Mouse (Mus musculus) myocyte (in vitro differentiated cells): ENCODE measurements around the gene Hdac2. TPM values are rescaled to one million over a fixed set of nuclear protein-coding genes. Genes with fewer than 3 reads are reported as not detected.

Experiments
- H3K27me3 ChIP-seq: one replicate; pipeline ENCODE4 v1.6.1; 2011; ENCODE audit not compliant: control insufficient read depth, insufficient read depth, insufficient read length
- H3K36me3 ChIP-seq: one replicate; pipeline ENCODE4 v1.6.1; 2011; ENCODE audit not compliant: control insufficient read depth, insufficient read depth
- H3K4me2 ChIP-seq: one replicate; pipeline ENCODE4 v1.6.1; 2011; ENCODE audit warnings: low read depth, control low read depth
- H3K4me3 ChIP-seq: one replicate; pipeline ENCODE4 v1.5.1; 2011; ENCODE audit warnings: mild to moderate bottlenecking, control low read depth, moderate library complexity
- H3K79me2 ChIP-seq: one replicate; pipeline ENCODE4 v1.6.1; 2011; ENCODE audit not compliant: control insufficient read depth, insufficient read depth
- H3ac ChIP-seq: one replicate; pipeline ENCODE4 v1.6.1; 2011; ENCODE audit not compliant: control insufficient read depth, insufficient read length
- CEBPB ChIP-seq: IDR thresholded peaks from 2 replicates; pipeline ENCODE4 v1.6.1; 2011; ENCODE audit warnings: mild to moderate bottlenecking, moderate library complexity; ENCODE audit not compliant: poor library complexity, insufficient read depth, severe bottlenecking
- E2F4 ChIP-seq: IDR thresholded peaks from one replicate; pipeline ENCODE4 v1.6.1; 2011; ENCODE audit warnings: mild to moderate bottlenecking, control low read depth, moderate library complexity; ENCODE audit not compliant: insufficient read depth
- MAX ChIP-seq: IDR thresholded peaks from one replicate; pipeline ENCODE4 v1.6.1; 2011; ENCODE audit warnings: low read depth, mild to moderate bottlenecking, control low read depth
- MYOD1 ChIP-seq, 3 experiments: IDR thresholded peaks; one replicate each; pipeline ENCODE4 v1.6.1; 2011; ENCODE audit warnings: control low read depth in 2 of 3, low read depth in 2 of 3, mild to moderate bottlenecking in 2 of 3, moderate library complexity in 1 of 3; ENCODE audit not compliant: insufficient read length in 2 of 3, control insufficient read depth in 1 of 3
- MYOG ChIP-seq, 3 experiments: IDR thresholded peaks; one replicate each; pipeline ENCODE4 v1.6.1; 2011; ENCODE audit warnings: control low read depth in 2 of 3, low read depth in 2 of 3, mild to moderate bottlenecking in 2 of 3; ENCODE audit not compliant: insufficient read length in 2 of 3, control insufficient read depth in 1 of 3, insufficient read depth in 1 of 3
- POLR2A ChIP-seq: IDR thresholded peaks from one replicate; pipeline ENCODE4 v1.6.1; 2011; ENCODE audit warnings: low read depth, mild to moderate bottlenecking, control low read depth, moderate library complexity; ENCODE audit not compliant: insufficient read length
- POLR2AphosphoS2 ChIP-seq: IDR thresholded peaks from one replicate; pipeline ENCODE4 v1.6.1; 2011; ENCODE audit warnings: low read depth, control low read depth; ENCODE audit not compliant: insufficient read length
- REST ChIP-seq: IDR thresholded peaks from one replicate; pipeline ENCODE4 v1.6.1; 2011; ENCODE audit warnings: mild to moderate bottlenecking, control low read depth, moderate library complexity; ENCODE audit not compliant: insufficient read depth, insufficient read length
- SRF ChIP-seq: IDR thresholded peaks from one replicate; pipeline ENCODE4 v1.6.1; 2011; ENCODE audit warnings: low read depth; ENCODE audit not compliant: control insufficient read depth, insufficient read length
- TCF12 ChIP-seq: IDR thresholded peaks from one replicate; pipeline ENCODE4 v1.6.1; 2011; ENCODE audit warnings: mild to moderate bottlenecking, control low read depth; ENCODE audit not compliant: poor library complexity, insufficient read depth, severe bottlenecking
- TCF3 ChIP-seq: IDR thresholded peaks from one replicate; pipeline ENCODE4 v1.6.1; 2011; ENCODE audit warnings: low read depth, control low read depth; ENCODE audit not compliant: insufficient read length
- USF1 ChIP-seq: IDR thresholded peaks from one replicate; pipeline ENCODE4 v1.6.1; 2011; ENCODE audit warnings: low read depth, mild to moderate bottlenecking, control low read depth, moderate library complexity
- polyA plus RNA-seq: library from polyadenylated mRNA; unstranded; fragments of >200 nt; fragmentation: generic; extraction: Trizol; gene quantifications from one replicate; pipeline ENCODE4 v1.2.1, GENCODE M21; 2012; ENCODE audit warnings: missing spikeins

Hdac2 gene
- polyA plus RNA-seq, 1 experiment: 58.0 TPM

- H3K36me3 ChIP-seq: peaks cover 6% of the 10 kb centered on the region
- no peak overlapping the region for H3ac ChIP-seq
- H3K4me2 ChIP-seq: no peak overlapping the region
- no peaks in the 10 kb centered on the region for H3K27me3 ChIP-seq
- peaks cover 84% of the 10 kb centered on the region for H3K79me2 ChIP-seq
- no peak overlapping the region for H3K4me3 ChIP-seq
- TF ChIP-seq TCF12: no peak
- TF ChIP-seq MYOD1 (IDR thresholded peaks at IDR 0.05; ENCODE audit: control insufficient read depth in 1 of 3, insufficient read length in 2 of 3, low read depth in 2 of 3): no peak
- TF ChIP-seq E2F4: no peak
- no peak for TF ChIP-seq SRF
- TF ChIP-seq MYOG (IDR thresholded peaks at IDR 0.05; ENCODE audit: control insufficient read depth in 1 of 3, insufficient read depth in 1 of 3, insufficient read length in 2 of 3, low read depth in 2 of 3): no peak
- no peak for TF ChIP-seq POLR2AphosphoS2
- TF ChIP-seq REST: no peak
- no peak for TF ChIP-seq MAX
- TF ChIP-seq POLR2A: no peak
- no peak for TF ChIP-seq USF1
These were observed 7.5 kb downstream of the Hdac2 start for GRCm38 (mm10) chr10:36981866-36982265.

DNA sequence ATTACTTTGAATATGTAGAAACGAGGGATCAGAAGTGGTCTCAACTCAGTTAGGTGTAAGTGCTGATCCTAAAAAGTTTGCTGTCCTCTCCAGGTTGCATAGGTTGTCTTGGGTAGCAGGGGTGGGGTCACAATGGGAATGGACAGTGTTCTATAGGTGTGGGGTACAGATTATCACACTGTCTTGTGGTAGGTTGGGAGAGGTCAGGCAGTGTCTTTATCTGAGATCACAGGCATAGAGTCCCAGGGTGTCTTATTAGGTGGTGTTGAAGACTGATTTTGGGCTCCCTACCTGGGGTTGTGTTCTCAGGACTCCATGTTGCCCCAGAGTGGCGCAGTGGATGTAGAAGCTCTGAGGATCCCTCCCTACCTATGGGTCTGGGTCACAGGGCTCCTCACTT, 17.8 kb downstream of the Hdac2 start:
- peaks cover 43% of the 10 kb centered on the region for H3K36me3 ChIP-seq
- no peak overlapping the region for H3K4me3 ChIP-seq
- no peak overlapping the region for H3ac ChIP-seq
- H3K4me2 ChIP-seq: no peak overlapping the region
- no peak for TF ChIP-seq POLR2A
- no peak for TF ChIP-seq USF1
- TF ChIP-seq MYOG (IDR thresholded peaks at IDR 0.05; ENCODE audit: control insufficient read depth in 1 of 3, insufficient read depth in 1 of 3, insufficient read length in 2 of 3, low read depth in 2 of 3): no peak
- TF ChIP-seq REST: no peak
- TF ChIP-seq E2F4: no peak
- TF ChIP-seq TCF3: no peak
- no peak for TF ChIP-seq MAX
- TF ChIP-seq CEBPB: no peak
- TF ChIP-seq SRF: no peak
- TF ChIP-seq TCF12: no peak
- no peak for TF ChIP-seq MYOD1 (IDR thresholded peaks at IDR 0.05; ENCODE audit: control insufficient read depth in 1 of 3, insufficient read length in 2 of 3, low read depth in 2 of 3)
- TF ChIP-seq POLR2AphosphoS2: no peak
- H3K27me3 ChIP-seq: no peaks in the 10 kb centered on the region
- H3K79me2 ChIP-seq: peaks cover 9% of the 10 kb centered on the region

GRCm38 (mm10) chr10:37000839-37001238, 26.5 kb downstream of the Hdac2 start:
- Histone ChIP-seq H3K36me3 (peaks cover 52% of the 10 kb centered on the region), H3K27me3 (no peaks in the 10 kb centered on the region), H3ac (no peak overlapping the region), H3K79me2 (no peaks in the 10 kb centered on the region), H3K4me2 (no peak overlapping the region), H3K4me3 (no peak overlapping the region)
- TF ChIP-seq MYOG (IDR thresholded peaks at IDR 0.05; ENCODE audit: control insufficient read depth in 1 of 3, insufficient read depth in 1 of 3, insufficient read length in 2 of 3, low read depth in 2 of 3): no peak

- no peak overlapping the region for H3ac ChIP-seq
- no peaks in the 10 kb centered on the region for H3K27me3 ChIP-seq
- H3K4me3 ChIP-seq: no peak overlapping the region
- H3K36me3 ChIP-seq: no peaks in the 10 kb centered on the region
- no peaks in the 10 kb centered on the region for H3K79me2 ChIP-seq
- no peak overlapping the region for H3K4me2 ChIP-seq
- TF ChIP-seq USF1: no peak
- no peak for TF ChIP-seq MAX
These were observed 40.1 kb downstream of the Hdac2 start for GRCm38 (mm10) chr10:37014274-37015107.

- Histone ChIP-seq H3K4me2 (no peak overlapping the region), H3K27me3 (no peaks in the 10 kb centered on the region), H3K36me3 (no peaks in the 10 kb centered on the region), H3K4me3 (no peak overlapping the region), H3K79me2 (no peaks in the 10 kb centered on the region), H3ac (no peak overlapping the region)
- no peak for TF ChIP-seq POLR2A
- TF ChIP-seq SRF: no peak
- no peak for TF ChIP-seq MAX
- TF ChIP-seq MYOG (IDR thresholded peaks at IDR 0.05; ENCODE audit: control insufficient read depth in 1 of 3, insufficient read depth in 1 of 3, insufficient read length in 2 of 3, low read depth in 2 of 3): no peak
- no peak for TF ChIP-seq REST
- TF ChIP-seq POLR2AphosphoS2: no peak
- TF ChIP-seq CEBPB: no peak
- no peak for TF ChIP-seq TCF3
- TF ChIP-seq TCF12: no peak
- TF ChIP-seq USF1: no peak
- no peak for TF ChIP-seq E2F4
- no peak for TF ChIP-seq MYOD1 (IDR thresholded peaks at IDR 0.05; ENCODE audit: control insufficient read depth in 1 of 3, insufficient read length in 2 of 3, low read depth in 2 of 3)
These were observed 41.4 kb downstream of the Hdac2 start for GRCm38 (mm10) chr10:37015729-37016128.
